Mouse (Mus musculus) regulatory T cell (primary cell): ENCODE measurements around the gene Lsm4.

ENCODE experiments used
- in situ Hi-C: fragments of 300-600 bp; cut with MboI, MseI; formaldehyde crosslinking; loops from one replicate; pipeline ENCODE4 v1.15.1; 2025; ENCODE audit warnings: high pct_unique_total_duplicates

Gene Lsm4

GRCm38 (mm10) chr8:70699834-70700554 lies 26.9 kb downstream of the Lsm4 start:
- in situ Hi-C loops: no loop called here

- in situ Hi-C loops: no loop called here
Measured at GRCm38 (mm10) chr8:70700555-70700922, 27.5 kb downstream of the Lsm4 start.

- in situ Hi-C loops: no loop called here
Measured at GRCm38 (mm10) chr8:70701048-70701981, 28.3 kb downstream of the Lsm4 start.

- in situ Hi-C loops: no loop called here
Measured at GRCm38 (mm10) chr8:70701982-70702841, 29.2 kb downstream of the Lsm4 start.

- in situ Hi-C loops: no loop called here
Measured at GRCm38 (mm10) chr8:70702842-70703182, 29.8 kb downstream of the Lsm4 start.

GRCm38 (mm10) chr8:70703287-70703686 lies 30.2 kb downstream of the Lsm4 start, which contains the start of gene Iqcn:
Gene Iqcn, plus strand, starts transcription at chr8:70703457.
- in situ Hi-C loops: no loop called here

GRCm38 (mm10) chr8:70708281-70708680 lies 35.2 kb downstream of the Lsm4 start:
- in situ Hi-C loops: no loop called here

GRCm38 (mm10) chr8:70709794-70710193 lies 36.7 kb downstream of the Lsm4 start:
- in situ Hi-C loops: loop anchor here (5.0 kb wide), 3 partner anchors 38 to 118 kb away; no protein-coding TSS in a partner anchor

- in situ Hi-C loops: loop anchor here (5.0 kb wide), 3 partner anchors 37 to 117 kb away; no protein-coding TSS in a partner anchor
Measured at GRCm38 (mm10) chr8:70710296-70710695, 37.2 kb downstream of the Lsm4 start.

GRCm38 (mm10) chr8:70711041-70711440 lies 38.0 kb downstream of the Lsm4 start:
- in situ Hi-C loops: loop anchor here (5.0 kb wide), 3 partner anchors 36 to 116 kb away; no protein-coding TSS in a partner anchor

GRCm38 (mm10) chr8:70713991-70714390 lies 40.9 kb downstream of the Lsm4 start:
- in situ Hi-C loops: loop anchor here (5.0 kb wide), 3 partner anchors 33 to 113 kb away; no protein-coding TSS in a partner anchor

GRCm38 (mm10) chr8:70715086-70715485 lies 42.0 kb downstream of the Lsm4 start:
- in situ Hi-C loops: no loop called here

- in situ Hi-C loops: no loop called here
Measured at GRCm38 (mm10) chr8:70716521-70717400, 43.7 kb downstream of the Lsm4 start.

- in situ Hi-C loops: no loop called here
Measured at GRCm38 (mm10) chr8:70718297-70718696, 45.2 kb downstream of the Lsm4 start, which contains the start of gene Gm3336. Gene Gm3336, plus strand, starts transcription at chr8:70718543.

- in situ Hi-C loops: no loop called here
Measured at GRCm38 (mm10) chr8:70719796-70720270, 46.8 kb downstream of the Lsm4 start.

GRCm38 (mm10) chr8:70720739-70721138 lies 47.7 kb downstream of the Lsm4 start:
- in situ Hi-C loops: no loop called here

- in situ Hi-C loops: no loop called here
Measured at GRCm38 (mm10) chr8:70721601-70722000, 48.6 kb downstream of the Lsm4 start.

GRCm38 (mm10) chr8:70723486-70724210 lies 50.6 kb downstream of the Lsm4 start, which contains the start of gene Pde4c:
Gene Pde4c, plus strand, starts transcription at chr8:70723720.
- in situ Hi-C loops: no loop called here

GRCm38 (mm10) chr8:70724216-70724615 lies 51.2 kb downstream of the Lsm4 start:
- in situ Hi-C loops: no loop called here
